In genomic region chr11:31808216-31808838, GRCm38 (mm10) we compare ENCODE assay signal across 8 mouse cellular contexts.
DNase-seq lines count a peak whose midpoint lies in the region; ATAC-seq lines count a peak whose summit lies in the region.
"Had no signal": no experiment of that assay in that cellular context is flagged by ENCODE, and none has a peak within 500 bp of the region (broad histone marks: within the 10 kb centered on the region; RNA-seq: fewer than 3 reads in every experiment).

No protein-coding gene starts in this region.

- no peak overlapping the region for H3K4me3 ChIP-seq in kidney, embryonic 16.5 days (ENCODE audit: low read length)
- H3K4me3 ChIP-seq in lung, embryonic 16.5 days (ENCODE audit: low read length), result no peak overlapping the region

- no peak overlapping the region for H3K9ac ChIP-seq in kidney, embryonic 16.5 days (replicated peaks; ENCODE audit: low read length)
- no peak overlapping the region for H3K9ac ChIP-seq in lung, embryonic 16.5 days (ENCODE audit: low read length)

- no peaks in the 10 kb centered on the region for H3K9me3 ChIP-seq in kidney, embryonic 16.5 days (ENCODE audit: low read length)
- H3K9me3 ChIP-seq in lung, embryonic 16.5 days (ENCODE audit: control insufficient read depth, low read length), result no peaks in the 10 kb centered on the region

- H3K4me2 ChIP-seq in kidney, embryonic 16.5 days (replicated peaks; ENCODE audit: low read depth, low read length), result no peak overlapping the region
- H3K4me2 ChIP-seq in lung, embryonic 16.5 days (ENCODE audit: low read depth, low read length), result no peak overlapping the region

- DNase-seq in kidney, adult 11 months, result no peak
- DNase-seq in 3T3-L1 (ENCODE audit: low read depth, low spot score), result peak; percentile 68
- peak; percentile 47 for DNase-seq in adipocyte (ENCODE audit: low spot score)
- DNase-seq in layer of hippocampus, adult 9-10 months (ENCODE audit: low spot score), result no peak
- DNase-seq in frontal cortex, adult 2 months (ENCODE audit: extremely low spot score in 1 of 2, low spot score in 1 of 2), result no peak

- 62% methylated on average over 5 of the region's 5 CpGs for WGBS in kidney, embryonic 16.5 days
- 48% methylated on average over 5 of the region's 5 CpGs for WGBS in lung, embryonic 16.5 days

- no peaks in the 10 kb centered on the region for H3K27me3 ChIP-seq in kidney, embryonic 16.5 days (ENCODE audit: insufficient read depth, low read length)
- no peaks in the 10 kb centered on the region for H3K27me3 ChIP-seq in lung, embryonic 16.5 days (ENCODE audit: control insufficient read depth, insufficient read depth, low read depth, low read length)

- H3K36me3 ChIP-seq in kidney, embryonic 16.5 days (ENCODE audit: insufficient read depth, low read length), result no peaks in the 10 kb centered on the region
- no peaks in the 10 kb centered on the region for H3K36me3 ChIP-seq in lung, embryonic 16.5 days (ENCODE audit: control insufficient read depth, insufficient read depth, low read length)
- H3K36me3 ChIP-seq: G1E had no signal

- ATAC-seq in kidney, embryonic 16.5 days (ENCODE audit: low FRiP score, low TSS enrichment), result 0 out of 2 replicates have a peak, but pooled peaks have one; percentile 12
- ATAC-seq in lung, embryonic 16.5 days (ENCODE audit: low read depth), result peak; percentile 62

- H3K4me1 ChIP-seq in kidney, embryonic 16.5 days (ENCODE audit: insufficient read depth, low read length), result peaks cover 31% of the 10 kb centered on the region
- H3K4me1 ChIP-seq in lung, embryonic 16.5 days (replicated peaks; ENCODE audit: control insufficient read depth, insufficient read depth, low read length), result peaks cover 9% of the 10 kb centered on the region

- 0 out of 2 replicates have a peak overlapping the region, but pooled peaks have one; percentile 15 for H3K27ac ChIP-seq in kidney, embryonic 16.5 days (ENCODE audit: low read length)
- peak overlapping the region; percentile 72 for H3K27ac ChIP-seq in lung, embryonic 16.5 days (ENCODE audit: low read length)

Comparison
In these comparisons a context has a peak if more than half of its experiments do, and no peak if none do; other contexts are left out.
1. DNase-seq: peak in 3T3-L1 (single experiment) and adipocyte (single experiment); none in kidney, adult 11 months (single experiment), layer of hippocampus, adult 9-10 months (single experiment) and frontal cortex, adult 2 months (0 of 2).